Mouse (Mus musculus) hematopoietic stem cell, adult 5-6 weeks (primary cell): ENCODE data around the gene Casz1. TPM values are rescaled to one million over a fixed set of nuclear protein-coding genes. Genes with fewer than 3 reads are reported as not detected.

Experiments used
- ATAC-seq, 2 experiments: fragments of 125-278 bp in 1 of 2; replicated peaks in 1 of 2; 2 replicates each; pipeline ENCODE4 v1.8.0; 2016 to 2017; ENCODE audit warnings: inconsistent platforms in 2 of 2, mild to moderate bottlenecking in 2 of 2, moderate number of reproducible peaks in 2 of 2, low read depth in 1 of 2, moderate TSS enrichment in 1 of 2; ENCODE audit not compliant: low FRiP score in 2 of 2, poor library complexity in 2 of 2, severe bottlenecking in 2 of 2, insufficient read depth in 1 of 2, low TSS enrichment in 1 of 2
- total RNA-seq: library from RNA; stranded (forward); fragments of 172-1452, 232-1000 nt; gene quantifications from 2 replicates; pipeline ENCODE4 v1.2.3, GENCODE M21; 2017

Casz1 gene
- total RNA-seq, 1 experiment from 2014 or later: 3.4 TPM

- no peak for ATAC-seq
Observed at GRCm38 (mm10) chr4:149000746-149001145, 196.5 kb downstream of the Casz1 start.

- 0 out of 4 replicates have a peak, but pooled peaks of 1 of the 2 experiments have one; percentile 53 for ATAC-seq
Observed at GRCm38 (mm10) chr4:149001515-149001914, 197.3 kb downstream of the Casz1 start.

- no peak for ATAC-seq
Observed at GRCm38 (mm10) chr4:149002441-149003093, 198.3 kb downstream of the Casz1 start.

Other genes starting within 250 kb of the Casz1 start
- gene Exosc10, start 246.0 kb upstream of the Casz1 start, total RNA-seq: 64.8 and 66.0 TPM in 2 replicates
- gene Srm, start 212.9 kb upstream of the Casz1 start, total RNA-seq: 17.2 and 20.2 TPM in 2 replicates
- 0.30 and 0.44 TPM in 2 replicates for gene Masp2, start 201.9 kb upstream of the Casz1 start, total RNA-seq
- 356 and 659 TPM in 2 replicates for gene Tardbp, start 177.4 kb upstream of the Casz1 start, total RNA-seq
- not detected in 2 replicates for gene Gm572, start 161.1 kb upstream of the Casz1 start, total RNA-seq